Mouse (Mus musculus): ENCODE data around the gene Kcnq1. TPM values are rescaled to one million over a fixed set of nuclear protein-coding genes. Genes with fewer than 3 reads are reported as not detected.

Kcnq1 gene
- polyA plus RNA-seq, 1 experiment = 0.79 TPM

- Histone ChIP-seq H3K4me3 (ENCODE audit: insufficient read depth, low read length) (no peak overlapping the region), H3K27ac (ENCODE audit: insufficient read depth, low read length) (no peak overlapping the region), H3K4me1 (ENCODE audit: control insufficient read depth, insufficient read depth, low read length) (no peaks in the 10 kb centered on the region)
- no peak for TF ChIP-seq POLR2A (IDR thresholded peaks at IDR 0.05; ENCODE audit: extremely low read depth, insufficient read depth, low read length)
- TF ChIP-seq CTCF (IDR thresholded peaks at IDR 0.05; ENCODE audit: extremely low read depth, insufficient read depth, low read length) = no peak
Observed at GRCm38 (mm10) chr7:143310311-143310710, 204.1 kb downstream of the Kcnq1 start.

DNA sequence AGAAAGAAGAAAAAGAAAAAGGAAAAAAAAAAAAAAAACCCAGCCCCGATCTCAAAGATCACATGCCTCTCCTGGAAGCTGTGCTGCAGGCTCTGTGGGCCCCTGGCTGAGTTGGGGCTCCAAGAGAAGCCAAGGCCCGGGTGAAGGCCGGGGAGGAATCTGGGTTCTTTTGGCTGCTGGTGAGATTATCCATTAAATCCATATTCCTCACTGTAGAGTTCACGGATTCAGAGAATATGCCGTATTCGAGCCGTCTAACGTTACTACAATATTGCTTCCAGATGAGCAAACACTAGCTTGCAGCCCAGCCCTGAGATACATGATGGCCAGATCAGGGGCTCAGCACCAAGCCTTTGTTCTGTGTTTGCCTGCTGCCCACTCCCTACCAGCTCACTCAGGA lies 204.7 kb downstream of the Kcnq1 start:
- TF ChIP-seq POLR2A (IDR thresholded peaks at IDR 0.05; ENCODE audit: extremely low read depth, insufficient read depth, low read length) (no peak), CTCF (IDR thresholded peaks at IDR 0.05; ENCODE audit: extremely low read depth, insufficient read depth, low read length) (no peak)
- Histone ChIP-seq H3K4me3 (ENCODE audit: insufficient read depth, low read length) (no peak overlapping the region), H3K4me1 (ENCODE audit: control insufficient read depth, insufficient read depth, low read length) (no peaks in the 10 kb centered on the region), H3K27ac (ENCODE audit: insufficient read depth, low read length) (no peak overlapping the region)

- no peak overlapping the region for H3K4me3 ChIP-seq (ENCODE audit: insufficient read depth, low read length)
- H3K4me1 ChIP-seq (ENCODE audit: control insufficient read depth, insufficient read depth, low read length) = no peaks in the 10 kb centered on the region
- H3K27ac ChIP-seq (ENCODE audit: insufficient read depth, low read length) = no peak overlapping the region
- TF ChIP-seq CTCF (IDR thresholded peaks at IDR 0.05; ENCODE audit: extremely low read depth, insufficient read depth, low read length) (no peak), POLR2A (IDR thresholded peaks at IDR 0.05; ENCODE audit: extremely low read depth, insufficient read depth, low read length) (no peak)
Observed at GRCm38 (mm10) chr7:143311471-143311870, 205.3 kb downstream of the Kcnq1 start.

DNA sequence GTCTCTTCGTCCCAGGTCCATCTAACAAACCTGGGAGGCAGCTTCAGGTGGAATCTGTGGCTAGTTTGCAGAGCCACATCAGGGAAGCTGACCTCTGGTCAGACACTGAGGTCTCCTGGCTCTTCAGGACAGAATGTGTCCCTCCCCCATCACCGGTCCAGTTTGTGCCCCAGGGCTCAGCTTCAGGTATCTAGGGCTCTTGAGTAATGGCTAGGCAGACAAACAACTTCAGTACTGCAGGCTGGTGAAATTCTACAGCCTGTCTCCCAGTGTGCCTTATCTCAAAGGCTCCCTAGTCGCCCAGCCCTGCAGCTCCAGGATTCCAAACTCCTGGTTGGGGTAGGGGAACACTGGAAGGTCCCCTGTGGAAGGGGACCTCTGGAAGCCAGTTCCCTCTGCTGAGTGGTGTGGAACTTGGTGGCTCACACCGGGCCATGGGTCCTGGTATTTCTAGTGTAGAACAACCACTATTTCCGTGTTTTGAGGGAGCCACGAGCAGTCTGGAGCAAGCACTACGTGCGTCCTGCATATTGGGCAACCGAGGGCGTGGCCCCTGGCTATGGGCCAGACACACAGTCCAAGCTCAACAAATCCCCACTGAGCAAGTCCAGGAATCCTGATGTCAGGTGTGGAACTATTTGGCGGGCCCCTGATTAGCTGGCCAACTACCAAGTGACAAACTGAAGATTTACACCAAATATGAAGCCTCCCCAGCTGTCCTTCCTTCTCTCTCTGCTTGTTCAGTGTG lies 207.6 kb downstream of the Kcnq1 start:
- no peak overlapping the region for H3K27ac ChIP-seq (ENCODE audit: insufficient read depth, low read length)
- no peak for TF ChIP-seq CTCF (IDR thresholded peaks at IDR 0.05; ENCODE audit: extremely low read depth, insufficient read depth, low read length)
- TF ChIP-seq POLR2A (IDR thresholded peaks at IDR 0.05; ENCODE audit: extremely low read depth, insufficient read depth, low read length) = no peak
- no peaks in the 10 kb centered on the region for H3K4me1 ChIP-seq (ENCODE audit: control insufficient read depth, insufficient read depth, low read length)

GRCm38 (mm10) chr7:143318512-143318911 lies 212.3 kb downstream of the Kcnq1 start:
- H3K27ac ChIP-seq (ENCODE audit: insufficient read depth, low read length) = no peak overlapping the region
- no peak for TF ChIP-seq CTCF (IDR thresholded peaks at IDR 0.05; ENCODE audit: extremely low read depth, insufficient read depth, low read length)
- TF ChIP-seq POLR2A (IDR thresholded peaks at IDR 0.05; ENCODE audit: extremely low read depth, insufficient read depth, low read length) = no peak
- H3K4me1 ChIP-seq (ENCODE audit: control insufficient read depth, insufficient read depth, low read length) = no peaks in the 10 kb centered on the region
- H3K4me3 ChIP-seq (ENCODE audit: insufficient read depth, low read length) = no peak overlapping the region

More for the DNA sequence above, 207.6 kb downstream of the Kcnq1 start:
- H3K4me3 ChIP-seq (ENCODE audit: insufficient read depth, low read length) = no peak overlapping the region

DNA sequence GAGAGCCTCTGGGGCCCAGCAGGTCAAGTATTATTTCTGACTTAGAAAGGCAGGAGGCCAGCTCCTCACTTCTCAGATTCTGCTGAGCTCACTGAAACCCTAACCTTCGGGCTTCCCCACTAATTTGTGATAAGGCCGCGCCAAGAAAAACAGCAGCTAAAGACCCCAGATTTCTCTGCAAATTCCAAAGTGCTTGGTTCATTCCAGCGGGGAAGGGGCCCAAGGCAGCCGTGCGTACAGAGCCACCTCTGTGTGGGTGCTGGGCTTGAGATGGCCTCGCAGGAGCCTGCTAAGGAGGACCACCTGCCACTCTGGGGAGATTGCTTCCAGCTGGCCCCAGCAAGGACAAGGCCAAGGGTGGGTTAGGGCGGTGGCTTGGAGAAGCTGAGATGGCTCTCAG lies 214.2 kb downstream of the Kcnq1 start:
- Histone ChIP-seq H3K27ac (ENCODE audit: insufficient read depth, low read length) (no peak overlapping the region), H3K4me1 (ENCODE audit: control insufficient read depth, insufficient read depth, low read length) (no peaks in the 10 kb centered on the region), H3K4me3 (ENCODE audit: insufficient read depth, low read length) (no peak overlapping the region)
- TF ChIP-seq CTCF (IDR thresholded peaks at IDR 0.05; ENCODE audit: extremely low read depth, insufficient read depth, low read length) (no peak), POLR2A (IDR thresholded peaks at IDR 0.05; ENCODE audit: extremely low read depth, insufficient read depth, low read length) (no peak)

DNA sequence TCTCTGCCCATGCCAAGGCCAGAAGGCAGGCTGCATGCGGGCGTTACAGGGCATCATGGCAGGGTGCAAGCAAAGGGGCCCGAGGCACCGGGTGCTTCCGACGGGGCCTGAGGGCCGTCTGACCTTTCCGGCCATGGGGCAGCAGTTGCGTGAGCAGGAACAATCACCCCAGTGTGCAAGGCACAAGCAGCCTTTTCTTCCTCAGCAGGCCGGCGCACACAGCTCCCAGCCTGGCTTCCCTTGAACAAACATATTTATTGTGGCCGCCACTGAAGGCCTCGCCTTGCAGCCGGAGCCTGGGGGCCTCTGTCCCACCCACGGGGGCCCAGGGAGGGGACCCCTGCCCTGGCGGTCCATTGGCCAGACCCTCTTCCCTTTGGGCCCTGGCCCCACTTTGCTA lies 218.9 kb downstream of the Kcnq1 start:
- TF ChIP-seq CTCF (IDR thresholded peaks at IDR 0.05; ENCODE audit: extremely low read depth, insufficient read depth, low read length) (no peak), POLR2A (IDR thresholded peaks at IDR 0.05; ENCODE audit: extremely low read depth, insufficient read depth, low read length) (no peak)
- Histone ChIP-seq H3K27ac (ENCODE audit: insufficient read depth, low read length) (no peak overlapping the region), H3K4me1 (ENCODE audit: control insufficient read depth, insufficient read depth, low read length) (no peaks in the 10 kb centered on the region), H3K4me3 (ENCODE audit: insufficient read depth, low read length) (no peak overlapping the region)

DNA sequence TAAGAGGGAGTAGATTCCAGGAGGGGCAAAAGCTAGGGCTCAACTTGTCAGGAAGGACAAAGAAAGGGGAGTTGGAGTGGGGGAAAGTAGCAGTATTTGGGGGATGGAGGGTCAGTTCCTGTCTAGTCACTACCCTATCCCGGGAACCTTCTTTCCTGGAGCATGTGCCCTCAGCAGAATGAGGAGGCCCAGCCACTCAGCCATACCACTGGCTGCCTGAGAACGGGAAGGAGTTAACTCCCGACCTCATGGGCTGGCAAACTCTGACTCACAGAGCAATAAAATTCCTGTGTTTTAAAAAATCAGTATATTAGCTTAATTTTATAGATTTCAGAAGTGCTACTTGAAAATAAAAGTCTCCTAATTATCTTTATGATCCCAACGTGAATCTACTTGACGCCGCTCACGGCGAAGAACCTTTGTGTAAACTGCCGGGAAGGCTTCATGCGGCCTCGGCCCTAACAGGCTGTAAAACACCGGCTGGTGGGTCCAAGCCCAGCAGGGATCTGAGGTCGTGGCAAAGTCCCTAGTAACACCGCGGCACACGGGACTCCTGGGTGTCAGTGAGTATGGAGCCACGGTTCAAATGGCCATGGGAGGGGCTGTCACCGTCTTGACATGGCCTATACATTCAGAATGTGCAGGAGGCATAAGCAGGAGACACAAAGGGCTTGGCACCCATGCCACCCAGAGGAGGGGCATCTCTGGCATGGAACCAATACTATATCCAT lies 222.2 kb downstream of the Kcnq1 start:
- no peak overlapping the region for H3K4me3 ChIP-seq (ENCODE audit: insufficient read depth, low read length)
- no peak overlapping the region for H3K27ac ChIP-seq (ENCODE audit: insufficient read depth, low read length)
- no peaks in the 10 kb centered on the region for H3K4me1 ChIP-seq (ENCODE audit: control insufficient read depth, insufficient read depth, low read length)
- no peak for TF ChIP-seq CTCF (IDR thresholded peaks at IDR 0.05; ENCODE audit: extremely low read depth, insufficient read depth, low read length)
- TF ChIP-seq POLR2A (IDR thresholded peaks at IDR 0.05; ENCODE audit: extremely low read depth, insufficient read depth, low read length) = no peak

DNA sequence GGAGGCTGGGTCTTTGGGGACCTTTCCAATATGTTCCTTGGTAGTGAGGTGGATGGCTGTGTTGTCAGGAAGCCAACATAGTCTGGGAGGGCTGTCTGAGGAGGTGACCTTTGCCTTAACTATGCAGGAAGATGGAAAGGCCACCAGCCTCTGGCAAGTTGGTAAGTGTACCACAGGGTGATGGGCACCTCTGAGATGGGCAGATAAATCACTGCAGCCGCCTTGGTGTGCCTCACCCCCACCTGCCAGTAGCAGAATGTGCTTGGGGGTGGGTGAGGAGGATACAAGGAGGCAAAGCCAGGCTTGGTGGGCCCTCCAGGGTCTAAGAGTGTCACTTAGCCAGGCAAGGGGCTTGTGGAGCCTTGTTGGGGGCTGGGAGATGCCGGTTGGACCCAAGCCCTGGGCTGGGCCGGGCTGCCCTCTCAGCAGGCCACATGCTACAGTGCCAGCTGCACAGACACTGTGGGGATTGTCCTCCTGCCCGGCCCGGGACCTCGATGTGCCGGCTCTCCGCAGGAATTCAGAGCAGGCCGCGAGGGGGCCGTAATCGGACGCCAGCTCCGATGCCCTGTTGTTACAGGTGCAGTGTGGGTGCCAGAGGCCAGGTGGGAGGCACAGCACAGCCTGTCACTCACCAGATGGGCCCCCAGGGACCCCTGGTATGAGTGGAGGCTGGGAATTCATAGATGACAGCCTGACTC lies 223.1 kb downstream of the Kcnq1 start:
- H3K27ac ChIP-seq (ENCODE audit: insufficient read depth, low read length) = no peak overlapping the region
- TF ChIP-seq POLR2A (IDR thresholded peaks at IDR 0.05; ENCODE audit: extremely low read depth, insufficient read depth, low read length) (no peak), CTCF (IDR thresholded peaks at IDR 0.05; ENCODE audit: extremely low read depth, insufficient read depth, low read length) (no peak)
- no peak overlapping the region for H3K4me3 ChIP-seq (ENCODE audit: insufficient read depth, low read length)
- no peaks in the 10 kb centered on the region for H3K4me1 ChIP-seq (ENCODE audit: control insufficient read depth, insufficient read depth, low read length)
